Comparison of ENCODE assay signal across 11 mouse cellular contexts in genomic region chr17:32114486-32114885, GRCm38 (mm10). TPM values are rescaled to one million over a fixed set of nuclear protein-coding genes. Genes with fewer than 3 reads are reported as not detected.
A peak's percentile ranks its signal among the peaks of the same experiment; 100 is the strongest.
DNase-seq lines count a peak whose midpoint lies in the region; ATAC-seq and TF ChIP-seq lines count a peak whose summit lies in the region.
"Not testable (repeated sequence)": the region's sequence is repeated elsewhere in the genome, so short reads cannot be mapped to it uniquely, and the experiment has no call there.
"Had no signal": no experiment of that assay in that cellular context is flagged by ENCODE, and none has a peak within 500 bp of the region (broad histone marks: within the 10 kb centered on the region; RNA-seq: fewer than 3 reads in every experiment).

No protein-coding gene starts in this region.

- TF ChIP-seq POLR2A in ES-Bruce4 (IDR thresholded peaks at IDR 0.05; ENCODE audit: insufficient read depth, low read length); liver, adult 2 months (IDR thresholded peaks at IDR 0.05; ENCODE audit: extremely low read depth, insufficient read depth, low read length); olfactory bulb, adult 2 months (IDR thresholded peaks at IDR 0.05; ENCODE audit: insufficient read depth, low read depth, low read length): not testable (repeated sequence)

- not testable (repeated sequence) for TF ChIP-seq EP300 in ES-Bruce4 (IDR thresholded peaks at IDR 0.05; ENCODE audit: insufficient read depth, low read depth, low read length)

- peak overlapping the region; percentile 61 for H3K4me3 ChIP-seq in ES-Bruce4 (ENCODE audit: low read depth, low read length)
- peak overlapping the region; percentile 42; the same call in 1 of the 2 replicates for H3K4me3 ChIP-seq in embryonic facial prominence, embryonic 11.5 days (ENCODE audit: low read depth, low read length)
- H3K4me3 ChIP-seq in forebrain, embryonic 16.5 days (replicated peaks; ENCODE audit: low read length), result peak overlapping the region; percentile 48
- not testable (repeated sequence) for H3K4me3 ChIP-seq in hindbrain, embryonic 11.5 days (ENCODE audit: low read depth, low read length)
- peak overlapping the region; percentile 56 for H3K4me3 ChIP-seq in liver, adult 2 months (ENCODE audit: insufficient read depth, low read depth, low read length)
- peak overlapping the region; percentile 65 for H3K4me3 ChIP-seq in midbrain, embryonic 10.5 days
- H3K4me3 ChIP-seq in olfactory bulb, adult 2 months (ENCODE audit: insufficient read depth, low read depth, low read length), result peak overlapping the region; percentile 55

- H3K9me3 ChIP-seq in ES-Bruce4 (replicated peaks; ENCODE audit: control insufficient read depth, insufficient read depth, low read length, poor library complexity, severe bottlenecking); embryonic facial prominence, embryonic 11.5 days (replicated peaks; ENCODE audit: control insufficient read depth, low read length); forebrain, embryonic 16.5 days (ENCODE audit: control insufficient read depth, low read length); hindbrain, embryonic 11.5 days (ENCODE audit: control insufficient read depth, low read length); midbrain, embryonic 10.5 days (replicated peaks): not testable (repeated sequence)

- H3K27me3 ChIP-seq in ES-Bruce4 (ENCODE audit: control insufficient read depth, insufficient read depth, low read length, poor library complexity, severe bottlenecking); embryonic facial prominence, embryonic 11.5 days (ENCODE audit: control insufficient read depth, insufficient read depth, low read length); forebrain, embryonic 16.5 days (replicated peaks; ENCODE audit: control insufficient read depth, insufficient read depth, low read length); hindbrain, embryonic 11.5 days (ENCODE audit: control insufficient read depth, insufficient read depth, low read length); liver, adult 2 months (ENCODE audit: control insufficient read depth, insufficient read depth, low read length): not testable (repeated sequence)
- peaks cover 62% of the 10 kb centered on the region for H3K27me3 ChIP-seq in midbrain, embryonic 10.5 days (ENCODE audit: low read depth, poor library complexity, severe bottlenecking)

- TF ChIP-seq CTCF in ES-Bruce4 (IDR thresholded peaks at IDR 0.05; ENCODE audit: low read depth, low read length); liver, adult 2 months (IDR thresholded peaks at IDR 0.05; ENCODE audit: low read depth, low read length); olfactory bulb, adult 2 months (IDR thresholded peaks at IDR 0.05; ENCODE audit: insufficient read depth, low read depth, low read length): not testable (repeated sequence)

- WGBS in embryonic facial prominence, embryonic 11.5 days, result 27% methylated on average over 5 of the region's 5 CpGs
- WGBS in forebrain, embryonic 16.5 days, result 65% methylated on average over 4 of the region's 5 CpGs
- WGBS in hindbrain, embryonic 11.5 days, result 45% methylated on average over 4 of the region's 5 CpGs
- WGBS in liver, adult 2 months, result 27% methylated on average over 5 of the region's 5 CpGs
- 65% methylated on average over 5 of the region's 5 CpGs for WGBS in midbrain, embryonic 10.5 days
- WGBS in olfactory bulb, adult 2 months, result 82% methylated on average over 5 of the region's 5 CpGs

- H3K79me2 ChIP-seq in liver, adult 2 months (ENCODE audit: control insufficient read depth, insufficient read depth, low read length), result not testable (repeated sequence)

- H3K27ac ChIP-seq in ES-Bruce4 (ENCODE audit: insufficient read depth, low read length); embryonic facial prominence, embryonic 11.5 days (replicated peaks; ENCODE audit: low read depth, low read length); forebrain, embryonic 16.5 days (ENCODE audit: low read length); hindbrain, embryonic 11.5 days (ENCODE audit: low read depth, low read length); midbrain, embryonic 10.5 days (replicated peaks); olfactory bulb, adult 2 months (ENCODE audit: insufficient read depth, low read depth, low read length): not testable (repeated sequence)
- peak overlapping the region; percentile 9 for H3K27ac ChIP-seq in liver, adult 2 months (replicated peaks; ENCODE audit: insufficient read depth, low read depth, low read length)

- not testable (repeated sequence) for H3K4me1 ChIP-seq in ES-Bruce4 (ENCODE audit: control insufficient read depth, insufficient read depth, low read length); embryonic facial prominence, embryonic 11.5 days (ENCODE audit: control insufficient read depth, insufficient read depth, low read length); hindbrain, embryonic 11.5 days (replicated peaks; ENCODE audit: control insufficient read depth, insufficient read depth, low read length)
- peaks cover 33% of the 10 kb centered on the region for H3K4me1 ChIP-seq in forebrain, embryonic 16.5 days (replicated peaks; ENCODE audit: control insufficient read depth, insufficient read depth, low read length)
- H3K4me1 ChIP-seq in liver, adult 2 months (ENCODE audit: control insufficient read depth, insufficient read depth, low read length), result peaks cover 25% of the 10 kb centered on the region
- peaks cover 45% of the 10 kb centered on the region for H3K4me1 ChIP-seq in midbrain, embryonic 10.5 days
- H3K4me1 ChIP-seq in olfactory bulb, adult 2 months (ENCODE audit: control insufficient read depth, insufficient read depth, low read length), result peaks cover 41% of the 10 kb centered on the region

- H3K36me3 ChIP-seq in ES-Bruce4 (ENCODE audit: control insufficient read depth, insufficient read depth, low read length, poor library complexity, severe bottlenecking); embryonic facial prominence, embryonic 11.5 days (replicated peaks; ENCODE audit: control insufficient read depth, insufficient read depth, low read depth, low read length); forebrain, embryonic 16.5 days (ENCODE audit: control insufficient read depth, insufficient read depth); hindbrain, embryonic 11.5 days (ENCODE audit: control insufficient read depth, insufficient read depth, low read length); liver, adult 2 months (ENCODE audit: control insufficient read depth, insufficient read depth, low read length); midbrain, embryonic 10.5 days: not testable (repeated sequence)

- H3K4me2 ChIP-seq in embryonic facial prominence, embryonic 11.5 days (ENCODE audit: low read depth, low read length), result peak overlapping the region; percentile 93
- peak overlapping the region; percentile 79 for H3K4me2 ChIP-seq in forebrain, embryonic 16.5 days (ENCODE audit: low read length)
- H3K4me2 ChIP-seq in hindbrain, embryonic 11.5 days (replicated peaks; ENCODE audit: low read depth, low read length), result peak overlapping the region; percentile 86

- peak; percentile 28 for DNase-seq in embryonic facial prominence, embryonic 11.5 days (ENCODE audit: low spot score)
- DNase-seq in hindbrain, embryonic 11.5 days (ENCODE audit: low spot score); liver, adult 2 months (ENCODE audit: extremely low read depth, low read depth, low spot score); midbrain, embryonic 10.5 days (ENCODE audit: low spot score): not testable (repeated sequence)
- DNase-seq in kidney, adult 9 months, result peak; percentile 57

- H3K9ac ChIP-seq in ES-Bruce4 (ENCODE audit: low read depth, poor library complexity, severe bottlenecking); embryonic facial prominence, embryonic 11.5 days (replicated peaks; ENCODE audit: low read length); forebrain, embryonic 16.5 days (replicated peaks; ENCODE audit: low read depth, low read length); hindbrain, embryonic 11.5 days (ENCODE audit: low read depth, low read length): not testable (repeated sequence)
- peak overlapping the region; percentile 60 for H3K9ac ChIP-seq in liver, adult 2 months (ENCODE audit: low read depth, low read length)

- not testable (repeated sequence) for ATAC-seq in embryonic facial prominence, embryonic 11.5 days (replicated peaks; ENCODE audit: insufficient number of reproducible peaks, low FRiP score, low TSS enrichment, low read depth); forebrain, embryonic 16.5 days
- ATAC-seq in hindbrain, embryonic 11.5 days (ENCODE audit: low FRiP score), result 0 out of 2 replicates have a peak, but pooled peaks have one; percentile 8

RNA-seq across cellular contexts. Expression of gene Notch3, which starts 52.2 kb away (rescaled TPM):
- polyA plus RNA-seq in ES-Bruce4 (2011; ENCODE audit: insufficient read depth, insufficient read length, low read depth, missing spikeins), result 75.6 and 83.8 TPM in 2 replicates
- polyA plus RNA-seq in embryonic facial prominence, embryonic 11.5 days (2014; fragmentation: Nextera tagmentation; extraction: Ambion mirVana), result 17.7 and 18.2 TPM in 2 replicates
- polyA plus RNA-seq in forebrain, embryonic 16.5 days (2015; fragmentation: Nextera tagmentation; extraction: Ambion mirVana), result 5.5 TPM in 2 replicates
- 20.3 and 24.7 TPM in 2 replicates for polyA plus RNA-seq in hindbrain, embryonic 11.5 days (2014; fragmentation: Nextera tagmentation; extraction: Ambion mirVana)
- total RNA-seq in liver, adult 2 months (2014; rRNA removed), result 0.55 and 1.0 TPM in 2 replicates
- 1.3 TPM in 2 replicates for polyA plus RNA-seq in liver, adult 2 months (2012; rRNA removed)
- 23.4 and 28.2 TPM in 2 replicates for polyA plus RNA-seq in midbrain, embryonic 10.5 days (2016; fragmentation: Nextera tagmentation; extraction: Ambion mirVana)
- not detected in 2 replicates for polyA plus RNA-seq in olfactory bulb, adult 2 months (2012; ENCODE audit: insufficient read depth, insufficient read length, low replicate concordance, missing spikeins)
- total RNA-seq: granulocyte monocyte progenitor cell, adult 5-6 weeks; megakaryocyte-erythroid progenitor cell, adult 5-6 weeks had no signal
- polyA plus RNA-seq: inflammation-experienced regulatory T-cells, adult 6 months had no signal
